Mouse (Mus musculus) CH12F3 (cell line): ENCODE measurements around the gene Ahdc1.

ENCODE experiments used
- in situ Hi-C: fragments of 300-500 bp; cut with MboI; formaldehyde crosslinking; loops from 2 replicates; pipeline ENCODE4 v1.14.3; 2020; ENCODE audit warnings: low sequenced_read_pairs

Ahdc1 gene

DNA sequence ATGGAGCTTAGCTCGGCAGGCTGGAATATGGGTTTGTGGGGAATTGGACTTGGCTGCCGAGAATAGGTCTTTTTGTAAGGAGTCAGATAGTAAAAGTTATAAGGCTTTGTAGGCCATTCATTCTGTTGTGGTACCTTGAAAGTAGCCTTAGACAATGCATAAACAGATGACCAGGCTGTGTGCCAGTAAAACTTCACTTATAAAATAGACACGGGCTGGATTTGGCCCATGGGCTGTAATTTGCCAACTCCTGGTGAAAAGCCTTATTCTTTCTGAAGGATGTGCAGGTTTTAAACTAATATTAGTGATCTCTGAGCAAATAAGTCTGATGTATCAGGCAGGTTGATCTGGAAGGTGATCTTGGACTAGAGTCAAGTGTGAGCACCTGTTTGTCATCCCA is 24.9 kb downstream of the Ahdc1 start:
- in situ Hi-C loops, result no loop called here

DNA sequence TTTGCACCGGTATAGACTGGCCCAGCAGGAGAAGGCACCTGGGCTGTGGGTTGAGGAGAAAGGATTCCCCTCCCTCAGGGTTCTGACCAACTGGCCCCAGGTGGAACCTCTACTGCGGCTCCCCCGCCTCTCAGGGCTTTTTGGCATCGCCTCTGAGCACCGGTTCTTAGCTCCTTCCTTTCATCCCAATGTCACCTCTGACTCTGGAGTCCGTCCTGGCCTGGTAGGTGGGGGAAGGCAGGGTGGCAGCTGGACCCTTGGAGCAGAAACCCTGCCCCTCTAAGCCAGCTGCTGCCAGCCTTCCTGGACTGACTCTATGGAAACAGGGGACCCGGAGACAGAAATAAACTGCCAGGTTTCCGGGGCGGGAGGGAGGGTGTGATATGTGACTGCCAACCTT is 26.2 kb downstream of the Ahdc1 start:
- in situ Hi-C loops, result no loop called here

DNA sequence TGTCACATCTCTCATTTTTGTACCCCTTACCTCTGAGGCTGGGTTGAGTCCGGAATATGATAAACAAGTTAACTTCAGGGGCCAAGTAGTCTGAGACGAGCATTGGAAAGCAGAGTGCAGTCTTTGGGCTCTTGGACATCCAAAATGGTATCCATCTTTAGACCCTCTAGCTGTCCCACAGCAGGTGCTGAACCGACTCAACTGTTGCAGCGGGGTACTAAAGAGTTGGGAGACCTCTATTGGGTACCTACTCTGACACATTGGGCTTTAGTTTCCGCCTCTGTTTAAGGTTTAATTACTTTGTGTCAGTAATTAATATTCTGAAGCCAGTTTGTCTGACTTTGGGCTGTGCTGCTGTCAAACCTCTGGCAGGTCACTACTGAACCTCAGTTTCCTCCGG is 26.7 kb downstream of the Ahdc1 start:
- in situ Hi-C loops, result no loop called here

DNA sequence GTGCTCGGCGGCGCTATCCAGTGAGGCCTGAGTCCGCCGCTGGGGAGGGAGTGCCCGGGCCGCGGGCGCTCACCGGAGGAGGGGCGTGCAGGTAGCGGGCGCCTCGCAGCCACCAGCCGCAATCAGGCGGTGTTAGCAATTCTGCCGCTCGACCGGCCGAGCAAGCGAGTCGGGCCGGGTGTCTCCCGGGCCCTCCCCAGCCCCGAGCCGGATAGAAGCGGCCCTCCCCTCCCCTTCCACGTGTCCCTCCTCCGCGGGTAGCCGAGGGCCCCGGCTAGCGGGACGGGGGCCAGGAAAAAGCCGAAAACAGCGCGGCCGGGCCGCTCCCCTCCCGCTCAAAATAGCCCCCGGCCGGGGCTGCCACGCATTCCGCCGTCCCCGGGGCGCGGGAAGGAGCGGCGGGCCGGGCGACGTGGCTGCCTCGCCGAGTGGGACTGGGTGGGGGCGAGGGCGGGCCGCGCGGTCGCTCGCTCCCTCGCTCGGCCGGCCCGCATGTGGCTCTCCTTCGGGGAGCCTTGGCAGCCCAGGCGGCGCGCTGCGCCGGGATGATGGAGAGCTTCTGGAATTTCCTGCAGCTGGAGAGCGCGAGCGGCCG is 27.6 kb downstream of the Ahdc1 start:
- in situ Hi-C loops, result no loop called here

DNA sequence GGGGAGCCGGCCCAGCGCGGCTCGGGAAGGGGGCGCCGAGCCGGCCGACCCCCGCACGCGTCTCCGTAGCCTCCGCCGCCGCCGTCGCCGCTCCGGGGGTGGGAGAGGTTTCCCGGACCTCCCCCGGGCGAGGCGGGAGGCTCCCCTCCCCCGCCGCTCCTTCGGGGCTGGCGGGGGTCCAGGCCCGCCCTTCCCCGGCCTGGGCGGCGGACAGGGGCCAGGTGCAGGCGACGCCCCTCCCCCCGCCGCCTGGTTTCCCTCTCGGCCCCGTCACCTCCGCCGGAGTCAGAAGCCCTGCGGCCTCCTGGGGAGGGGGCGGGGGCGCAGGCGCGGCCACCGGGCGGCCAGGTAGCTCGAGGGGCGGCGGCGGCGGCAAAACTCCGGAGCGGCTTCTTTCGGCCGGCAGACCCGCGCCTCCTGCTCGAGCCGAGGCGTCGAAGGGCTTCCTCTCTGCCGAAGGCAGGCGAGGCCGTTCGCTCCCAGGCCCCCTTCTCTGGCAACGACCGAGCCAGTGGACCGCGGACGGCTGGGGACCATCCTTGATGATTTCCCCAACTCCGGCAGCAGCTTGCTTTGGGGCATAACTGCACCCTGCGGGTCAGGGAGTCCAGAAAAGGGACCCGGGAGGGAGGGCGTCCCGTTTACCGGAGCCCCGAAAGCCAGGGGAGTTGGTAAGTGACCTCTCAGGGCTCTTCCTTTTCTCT is 28.2 kb downstream of the Ahdc1 start:
- in situ Hi-C loops, result no loop called here

DNA sequence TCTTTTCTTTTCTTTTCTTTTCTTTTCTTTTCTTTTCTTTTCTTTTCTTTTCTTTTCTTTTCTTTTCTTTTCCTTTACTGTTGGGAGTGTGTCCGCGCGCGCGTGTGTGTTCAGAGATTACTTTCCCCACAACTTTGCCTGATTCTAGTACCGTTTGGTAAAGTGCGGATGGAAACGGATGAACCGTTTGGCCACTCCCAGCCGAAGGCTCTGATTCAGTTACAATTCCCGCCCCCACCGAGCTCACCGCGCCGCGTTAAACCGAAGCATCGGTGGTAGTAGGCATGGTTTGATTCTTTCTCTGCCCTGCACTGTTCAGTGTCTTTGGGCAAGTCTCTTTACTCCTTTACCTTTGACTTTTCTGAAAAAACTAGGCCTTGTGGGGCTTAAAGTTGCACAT is 28.8 kb downstream of the Ahdc1 start:
- in situ Hi-C loops, result no loop called here

DNA sequence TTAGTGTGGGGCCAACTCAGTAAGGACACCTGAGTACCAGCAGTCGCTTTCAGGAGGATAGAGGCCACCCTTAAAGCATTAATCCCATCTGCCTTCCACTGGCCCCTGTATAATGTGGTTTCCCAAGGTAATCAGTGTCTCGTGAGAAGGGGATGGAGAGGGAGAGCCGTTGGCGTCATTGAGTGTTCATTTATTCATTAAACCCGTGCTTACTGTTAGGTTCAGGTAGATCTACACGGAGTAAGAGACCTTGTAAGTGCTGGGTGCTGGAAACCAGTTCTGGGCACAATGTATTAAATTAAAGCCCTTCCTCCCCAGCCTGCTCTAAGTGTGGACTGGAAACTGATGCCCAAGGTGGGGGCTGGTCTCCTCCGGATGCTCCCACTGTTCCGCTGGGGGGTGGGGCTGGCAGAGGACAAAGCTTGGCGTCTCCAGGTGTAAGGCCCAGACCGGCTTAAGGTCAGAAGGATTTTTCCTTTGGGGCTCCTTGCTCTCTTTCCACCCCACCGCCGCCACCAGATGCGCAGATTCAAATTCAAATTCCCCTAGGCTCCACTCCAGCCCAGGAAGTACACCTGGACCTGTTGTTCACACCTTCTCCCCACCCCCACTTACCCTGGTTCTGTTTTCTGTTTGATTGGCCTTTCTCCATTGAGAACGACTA is 29.3 kb downstream of the Ahdc1 start:
- in situ Hi-C loops, result no loop called here

DNA sequence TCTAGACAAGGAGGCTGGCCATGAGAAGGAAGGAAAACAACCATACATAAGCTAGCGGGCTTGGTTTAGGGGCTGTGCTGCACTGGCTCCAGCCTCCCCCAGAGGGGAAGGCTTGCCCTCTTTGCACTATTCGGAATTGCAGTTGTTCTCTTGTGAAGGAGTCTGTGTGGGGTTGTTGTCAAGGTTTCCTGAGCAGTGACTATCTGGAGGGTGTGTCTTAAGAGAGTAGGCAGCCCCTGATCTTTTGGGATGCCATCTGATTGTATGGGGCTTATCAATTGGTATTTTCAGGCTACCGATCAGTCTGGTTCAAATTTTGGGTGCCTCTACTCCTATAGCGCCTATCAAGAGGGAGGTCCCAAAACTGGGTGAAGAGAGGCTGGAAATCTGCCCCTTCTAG is 31.2 kb downstream of the Ahdc1 start:
- in situ Hi-C loops, result no loop called here

DNA sequence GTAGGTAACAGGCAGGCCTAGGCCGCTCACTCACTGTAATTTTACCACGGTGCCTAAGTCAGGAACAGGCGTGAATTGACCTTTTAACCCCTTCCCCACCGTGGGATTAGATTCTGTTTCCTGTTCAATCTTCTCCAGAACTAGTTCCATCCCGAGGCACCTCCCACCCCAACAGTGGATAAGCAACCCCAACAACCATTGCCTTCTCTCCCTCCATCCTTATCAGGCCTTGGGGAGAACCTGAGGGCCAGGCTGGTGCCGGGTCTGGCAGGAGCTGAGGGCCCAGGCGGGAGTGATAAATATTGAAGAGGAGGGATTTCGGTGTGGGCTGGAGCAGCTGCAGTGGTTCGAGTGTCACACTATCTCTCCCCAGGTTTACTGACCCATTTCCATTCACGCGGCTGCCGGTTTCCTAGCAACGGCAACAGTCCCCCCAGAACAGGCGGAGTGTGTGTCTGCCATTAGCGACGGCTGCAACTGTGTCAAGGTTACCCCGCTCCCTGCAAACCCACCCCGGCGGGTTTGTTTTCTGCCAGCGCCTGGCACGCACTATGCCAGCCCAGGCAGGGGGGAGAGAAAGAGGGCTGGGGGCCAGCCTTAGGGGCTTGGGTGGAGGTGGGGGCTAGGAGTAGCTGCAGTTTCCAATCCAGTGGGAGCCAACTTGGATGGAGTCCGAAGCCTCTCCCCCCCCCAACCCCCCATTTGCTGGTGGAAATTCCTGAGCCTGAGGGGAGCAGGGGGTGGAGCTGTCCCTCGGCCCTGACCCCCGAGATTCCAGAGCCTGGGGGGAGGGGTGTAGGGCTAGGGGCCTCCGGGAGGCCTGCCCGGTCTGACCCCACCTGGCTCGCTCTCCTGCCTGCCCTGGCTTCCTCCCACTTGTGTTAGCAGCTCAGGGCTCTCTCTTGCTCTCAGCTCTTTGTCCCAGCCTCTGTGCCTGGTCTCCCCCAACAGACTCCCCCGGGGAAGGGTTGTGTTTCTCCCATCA is 31.9 kb downstream of the Ahdc1 start:
- in situ Hi-C loops, result no loop called here

DNA sequence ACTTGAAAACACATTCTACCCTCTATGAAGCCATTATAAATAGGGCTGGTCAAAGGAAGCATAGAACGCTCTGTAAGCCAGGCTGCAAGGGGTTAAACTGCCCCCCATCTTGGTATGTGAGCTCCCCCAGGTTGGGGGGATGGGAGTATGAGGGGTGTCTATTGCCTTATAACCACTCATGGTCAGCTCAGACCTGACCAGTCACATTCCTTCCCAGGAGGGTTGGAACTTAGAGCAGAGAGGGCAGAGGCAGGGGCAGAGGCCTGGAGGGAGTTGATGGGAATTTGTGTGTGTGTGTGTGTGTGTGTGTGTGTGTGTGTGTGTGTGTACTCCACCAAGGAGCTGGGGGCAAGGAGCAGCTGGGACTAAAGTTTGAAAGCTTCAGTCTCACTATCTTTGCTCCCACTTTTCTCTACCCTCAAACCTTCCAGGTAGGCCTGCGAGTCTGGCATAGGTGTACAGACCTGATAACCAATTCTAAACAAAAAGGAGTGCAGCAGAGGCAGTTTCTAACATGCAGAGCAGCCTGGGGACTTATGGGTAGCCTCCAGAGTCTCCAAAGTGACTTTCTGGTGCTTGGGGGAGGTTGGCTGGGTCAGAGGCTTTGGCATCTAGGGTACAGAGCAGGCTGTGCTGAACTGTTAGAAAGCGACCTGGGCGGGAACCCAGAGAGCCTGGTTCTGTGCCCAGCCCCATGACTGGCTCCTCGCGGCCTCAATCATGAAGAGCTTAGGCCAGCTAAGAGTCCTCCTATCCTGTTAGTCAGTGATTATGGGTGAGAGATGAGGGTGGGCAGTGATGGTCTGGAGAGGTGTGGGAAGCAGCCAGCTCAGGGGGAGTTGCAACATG is 33.0 kb downstream of the Ahdc1 start:
- in situ Hi-C loops, result no loop called here

DNA sequence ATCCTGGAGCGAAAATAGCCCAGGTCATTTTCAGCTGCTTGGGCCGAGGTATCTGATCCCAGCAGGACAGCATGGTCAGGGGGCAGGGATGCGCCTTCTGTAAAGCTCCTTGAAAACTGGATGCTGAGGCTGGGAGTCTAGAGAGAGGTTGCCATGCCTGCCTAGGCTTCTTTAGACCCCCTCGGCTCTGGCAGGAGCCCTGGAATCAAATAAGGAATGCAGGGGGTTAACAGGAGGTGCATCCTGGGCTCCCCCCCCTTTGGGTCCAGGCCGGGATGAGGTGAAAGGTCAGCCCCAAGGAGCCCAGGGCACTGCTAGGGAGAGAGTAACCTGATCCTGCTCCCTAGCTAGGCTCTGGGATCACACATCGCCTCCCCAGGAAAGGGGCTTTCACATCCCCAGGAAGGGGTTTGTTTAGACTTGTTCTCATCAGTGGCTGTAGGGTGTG is 33.6 kb downstream of the Ahdc1 start:
- in situ Hi-C loops, result no loop called here

DNA sequence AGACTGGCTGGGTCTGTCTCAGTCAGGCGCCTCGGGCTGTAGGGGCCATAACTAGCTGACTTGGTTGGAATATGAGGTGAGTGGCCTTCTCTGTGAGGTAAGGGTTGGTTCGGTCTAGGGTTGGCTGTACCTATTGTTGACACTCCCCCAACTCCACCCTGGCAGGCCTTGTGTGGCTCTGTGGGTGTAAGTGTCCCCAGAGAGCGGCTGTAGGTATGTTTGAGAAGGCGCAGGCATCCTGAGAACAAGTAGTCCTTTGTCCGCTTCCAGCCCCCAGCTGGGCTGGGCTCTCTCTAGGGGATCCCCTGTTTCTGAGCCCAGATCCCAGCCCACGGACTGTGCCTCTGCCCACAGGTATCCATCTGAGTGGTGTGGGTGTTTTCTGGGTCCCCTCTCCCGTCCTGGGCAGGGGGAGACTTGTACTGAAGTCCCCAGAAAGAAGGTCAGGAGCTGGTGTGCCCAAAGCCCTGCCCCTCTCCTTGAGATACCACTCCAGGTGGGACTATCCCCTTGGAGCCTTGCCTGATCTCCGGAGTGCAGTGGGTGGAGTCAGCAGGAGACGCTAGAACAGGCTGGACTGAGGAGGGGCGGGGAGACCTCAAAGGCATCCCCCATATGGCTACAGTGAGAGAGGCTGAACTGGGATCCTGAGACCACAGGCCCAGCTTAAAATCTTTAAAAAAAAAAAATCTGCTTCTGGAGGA is 34.9 kb downstream of the Ahdc1 start:
- in situ Hi-C loops, result no loop called here

DNA sequence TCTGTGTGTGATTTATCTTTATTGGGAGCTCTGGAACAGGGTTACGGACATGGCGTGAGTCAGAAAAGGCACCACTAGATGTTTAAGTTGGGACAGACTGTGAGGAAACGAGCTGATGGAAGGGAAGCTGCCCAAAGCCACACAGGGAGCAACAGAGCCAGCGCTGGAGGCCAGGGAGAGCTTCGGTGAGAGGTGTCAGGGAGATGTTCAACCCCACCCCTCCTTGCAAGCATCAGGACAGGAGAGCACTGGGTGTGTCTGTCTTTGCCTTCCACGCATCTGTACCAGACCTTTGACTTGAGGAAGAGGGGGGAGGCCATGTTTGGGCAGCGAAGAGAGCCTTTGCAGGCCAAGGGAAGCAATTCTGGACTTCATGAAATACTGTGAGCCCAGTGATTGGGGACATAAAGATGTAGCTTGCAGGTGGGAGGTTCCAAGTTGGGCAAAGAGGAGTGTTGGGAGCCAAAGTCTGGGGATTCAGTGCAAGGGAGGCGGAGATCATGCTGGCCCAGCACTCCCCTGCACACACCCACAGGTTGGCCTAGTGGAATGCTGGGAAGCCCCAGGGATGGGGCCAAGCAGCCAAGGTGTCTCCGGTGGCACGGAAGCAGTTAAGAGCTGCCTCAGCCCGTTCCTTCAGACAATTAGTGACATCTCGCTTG is 35.8 kb downstream of the Ahdc1 start:
- in situ Hi-C loops, result no loop called here

DNA sequence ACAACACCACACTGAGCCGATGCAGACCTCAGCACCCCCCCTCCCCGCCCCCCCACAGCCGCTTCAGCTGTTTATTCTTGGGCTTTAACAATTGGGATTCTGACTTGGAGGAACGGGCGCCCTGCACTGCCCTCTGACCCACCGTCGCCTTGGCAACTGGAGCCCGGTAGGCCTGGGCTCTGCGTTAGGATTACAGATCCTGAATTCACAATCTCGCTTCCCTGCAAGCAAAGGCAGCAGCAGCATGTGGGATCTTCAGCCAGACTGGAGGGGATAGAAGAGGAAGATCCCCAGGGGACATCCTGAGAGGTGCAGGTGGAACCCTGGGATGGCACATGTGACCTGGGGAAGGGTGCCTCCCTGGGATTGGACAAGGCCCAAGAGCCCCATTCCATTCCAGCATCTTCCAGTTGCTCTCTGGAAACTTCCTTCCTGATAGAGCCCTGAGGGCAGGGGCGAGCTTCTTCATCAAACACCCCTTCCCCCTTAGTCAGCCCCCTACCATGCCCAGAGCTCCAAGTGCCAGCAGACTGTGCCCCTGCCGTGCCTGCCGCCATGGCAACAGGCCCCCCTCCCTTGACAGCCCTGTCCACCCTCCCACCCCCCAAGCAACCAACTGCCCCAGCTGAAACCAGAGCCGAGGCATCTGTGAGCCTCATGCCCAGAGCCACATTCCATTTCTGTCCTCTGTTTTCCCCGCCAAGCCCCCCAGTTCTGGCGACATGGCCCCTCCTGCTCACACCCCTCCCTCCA is 36.5 kb downstream of the Ahdc1 start:
- in situ Hi-C loops, result no loop called here

DNA sequence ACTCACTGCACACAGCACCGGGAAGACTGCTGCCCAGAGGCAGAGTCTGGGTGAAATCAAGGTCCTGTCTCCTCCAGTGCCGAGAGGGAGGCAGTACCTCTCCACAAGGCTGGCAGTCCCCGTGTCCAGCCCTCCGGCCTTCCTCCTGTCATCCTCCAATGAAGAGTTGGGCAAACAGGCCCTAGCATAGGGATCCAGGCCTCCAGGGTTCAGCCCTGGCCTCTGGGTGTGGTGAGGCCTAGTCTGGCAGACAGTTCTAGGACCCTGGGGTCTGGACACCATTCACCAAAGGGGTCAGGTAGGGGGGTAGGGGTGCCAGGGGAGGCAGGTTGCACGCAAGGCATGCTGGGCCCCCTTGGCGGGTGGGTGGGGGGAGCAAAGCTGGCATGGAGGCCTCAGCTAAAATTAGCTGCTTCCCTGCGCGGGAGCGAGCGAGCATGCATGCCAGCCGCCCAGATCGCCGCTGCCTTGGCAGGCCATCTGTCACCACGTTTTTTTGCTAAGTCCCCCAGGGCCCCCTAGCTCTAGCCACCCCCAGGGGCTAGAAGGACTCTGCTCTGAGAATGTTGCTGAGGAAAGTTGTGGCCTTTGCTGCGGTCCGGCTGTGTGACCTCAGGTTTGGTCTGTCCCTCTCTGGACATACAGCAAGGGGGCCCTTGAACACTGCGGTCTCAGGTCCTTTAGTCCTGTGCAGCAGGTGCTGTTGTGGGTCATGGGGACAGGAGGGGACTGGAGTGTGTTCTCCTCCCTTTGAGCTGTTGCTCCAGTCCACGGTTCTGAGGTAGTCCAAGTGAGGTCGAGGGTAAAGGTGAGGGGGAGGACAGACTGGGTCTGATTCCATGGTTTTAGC is 38.2 kb downstream of the Ahdc1 start:
- in situ Hi-C loops, result no loop called here

DNA sequence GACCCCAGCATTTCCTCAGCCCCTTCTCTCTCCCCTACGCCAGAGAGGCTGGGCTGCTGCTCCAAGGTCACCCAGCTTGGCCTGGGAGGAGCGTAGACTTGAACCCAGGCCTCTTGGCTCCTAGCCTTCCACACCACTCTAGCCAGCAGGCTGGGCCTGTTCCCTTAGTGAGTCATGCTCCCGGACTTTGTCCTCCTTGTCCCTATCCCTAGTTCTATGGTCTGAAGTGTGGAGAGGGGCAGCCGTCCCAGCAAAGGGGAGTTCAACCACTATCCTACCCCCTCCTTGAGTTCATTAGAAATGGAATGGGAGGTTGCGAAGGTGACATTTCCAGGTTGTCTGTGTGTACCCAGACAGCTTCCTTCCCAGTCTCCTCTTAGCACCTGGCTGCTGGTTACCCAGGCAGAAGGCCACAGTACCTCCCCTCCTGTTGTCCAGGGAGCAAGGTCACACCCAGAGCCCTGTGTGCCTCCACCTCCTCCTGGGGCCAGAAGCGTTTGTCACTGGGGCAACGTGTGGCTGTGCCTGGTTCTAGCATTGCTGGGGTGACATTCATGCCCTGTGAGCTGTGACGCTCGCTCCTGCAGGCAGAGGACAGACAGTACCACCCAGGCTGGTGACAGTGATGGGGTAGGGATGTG is 39.3 kb downstream of the Ahdc1 start:
- in situ Hi-C loops, result no loop called here
